Mouse (Mus musculus) left cerebral cortex, postnatal 4 days (tissue): ENCODE measurements around the gene 1110051M20Rik. TPM values are rescaled to one million over a fixed set of nuclear protein-coding genes. Genes with fewer than 3 reads are reported as not detected.

Experiments used
- DNase-seq: peaks from one replicate; pipeline ENCODE4 v3.0.0-alpha.2; 2022
- intact Hi-C: fragments of 180-260 bp; cut with DNase I; formaldehyde crosslinking; loops from one replicate; pipeline ENCODE4 v1.15.1; 2025
- total RNA-seq, 2 experiments: library from RNA; stranded (reverse); gene quantifications; 2 replicates each; pipeline ENCODE4 v1.2.3; 2021

Gene 1110051M20Rik
- total RNA-seq, 2 experiments from 2014 or later = 106 to 109 TPM

- DNase-seq = no peak
- intact Hi-C loops = no loop called here
Measured at GRCm38 (mm10) chr2:91426321-91426720, 18.2 kb downstream of the 1110051M20Rik start.

- intact Hi-C loops = no loop called here
- no peak for DNase-seq
Measured at GRCm38 (mm10) chr2:91424061-91424720, 20.3 kb downstream of the 1110051M20Rik start.

- intact Hi-C loops = no loop called here
- DNase-seq = no peak
Measured at GRCm38 (mm10) chr2:91421641-91422040, 22.9 kb downstream of the 1110051M20Rik start.

- intact Hi-C loops = no loop called here
- no peak for DNase-seq
Measured at GRCm38 (mm10) chr2:91413811-91414210, 30.7 kb downstream of the 1110051M20Rik start.

GRCm38 (mm10) chr2:91412361-91412760, 32.1 kb downstream of the 1110051M20Rik start:
- DNase-seq = no peak
- intact Hi-C loops = no loop called here

- intact Hi-C loops = no loop called here
- no peak for DNase-seq
Measured at GRCm38 (mm10) chr2:91411473-91411872, 33.0 kb downstream of the 1110051M20Rik start.

GRCm38 (mm10) chr2:91408031-91408430, 36.5 kb downstream of the 1110051M20Rik start:
- intact Hi-C loops = no loop called here
- DNase-seq = no peak

- intact Hi-C loops = no loop called here
- no peak for DNase-seq
Measured at GRCm38 (mm10) chr2:91405071-91405470, 39.4 kb downstream of the 1110051M20Rik start.

- intact Hi-C loops = no loop called here
- no peak for DNase-seq
Measured at GRCm38 (mm10) chr2:91399727-91400126, 44.8 kb downstream of the 1110051M20Rik start.

- no peak for DNase-seq
- intact Hi-C loops = no loop called here
Measured at GRCm38 (mm10) chr2:91399168-91399567, 45.3 kb downstream of the 1110051M20Rik start.

- DNase-seq = no peak
- intact Hi-C loops = no loop called here
Measured at GRCm38 (mm10) chr2:91394078-91394477, 50.4 kb downstream of the 1110051M20Rik start.

GRCm38 (mm10) chr2:91388738-91389137, 55.8 kb downstream of the 1110051M20Rik start:
- intact Hi-C loops = no loop called here
- no peak for DNase-seq

GRCm38 (mm10) chr2:91388281-91388680, 56.2 kb downstream of the 1110051M20Rik start:
- intact Hi-C loops = no loop called here
- no peak for DNase-seq

- DNase-seq = no peak
- intact Hi-C loops = no loop called here
Measured at GRCm38 (mm10) chr2:91387287-91387958, 57.1 kb downstream of the 1110051M20Rik start.

GRCm38 (mm10) chr2:91386547-91387286, 57.8 kb downstream of the 1110051M20Rik start:
- no peak for DNase-seq
- intact Hi-C loops = no loop called here

GRCm38 (mm10) chr2:91383294-91383693, 61.2 kb downstream of the 1110051M20Rik start:
- intact Hi-C loops = no loop called here

GRCm38 (mm10) chr2:91377038-91377437, 67.5 kb downstream of the 1110051M20Rik start:
- intact Hi-C loops = no loop called here
- no peak for DNase-seq

More at GRCm38 (mm10) chr2:91383294-91383693, 61.2 kb downstream of the 1110051M20Rik start:
- DNase-seq = peak; percentile 44

GRCm38 (mm10) chr2:91370314-91370713, 74.2 kb downstream of the 1110051M20Rik start:
- no peak for DNase-seq
- intact Hi-C loops = no loop called here

- DNase-seq = no peak
- intact Hi-C loops = no loop called here
Measured at GRCm38 (mm10) chr2:91363272-91363671, 81.2 kb downstream of the 1110051M20Rik start.

GRCm38 (mm10) chr2:91361068-91361528, 83.4 kb downstream of the 1110051M20Rik start:
- intact Hi-C loops = no loop called here
- no peak for DNase-seq

GRCm38 (mm10) chr2:91355767-91356166, 88.7 kb downstream of the 1110051M20Rik start:
- DNase-seq = no peak
- intact Hi-C loops = loop anchor here (10.0 kb wide), 1 partner anchor 79 kb away; no protein-coding TSS in a partner anchor
